Mouse (Mus musculus) ovary, postnatal 36 days (tissue): ENCODE measurements around the gene 9630041A04Rik.
A peak's percentile ranks its signal among the peaks of the same experiment; 100 is the strongest.

Source experiments
- DNase-seq: peaks from one replicate; pipeline ENCODE4 v3.0.0; 2022; ENCODE audit warnings: low spot score, mixed read lengths

The 9630041A04Rik gene

DNA sequence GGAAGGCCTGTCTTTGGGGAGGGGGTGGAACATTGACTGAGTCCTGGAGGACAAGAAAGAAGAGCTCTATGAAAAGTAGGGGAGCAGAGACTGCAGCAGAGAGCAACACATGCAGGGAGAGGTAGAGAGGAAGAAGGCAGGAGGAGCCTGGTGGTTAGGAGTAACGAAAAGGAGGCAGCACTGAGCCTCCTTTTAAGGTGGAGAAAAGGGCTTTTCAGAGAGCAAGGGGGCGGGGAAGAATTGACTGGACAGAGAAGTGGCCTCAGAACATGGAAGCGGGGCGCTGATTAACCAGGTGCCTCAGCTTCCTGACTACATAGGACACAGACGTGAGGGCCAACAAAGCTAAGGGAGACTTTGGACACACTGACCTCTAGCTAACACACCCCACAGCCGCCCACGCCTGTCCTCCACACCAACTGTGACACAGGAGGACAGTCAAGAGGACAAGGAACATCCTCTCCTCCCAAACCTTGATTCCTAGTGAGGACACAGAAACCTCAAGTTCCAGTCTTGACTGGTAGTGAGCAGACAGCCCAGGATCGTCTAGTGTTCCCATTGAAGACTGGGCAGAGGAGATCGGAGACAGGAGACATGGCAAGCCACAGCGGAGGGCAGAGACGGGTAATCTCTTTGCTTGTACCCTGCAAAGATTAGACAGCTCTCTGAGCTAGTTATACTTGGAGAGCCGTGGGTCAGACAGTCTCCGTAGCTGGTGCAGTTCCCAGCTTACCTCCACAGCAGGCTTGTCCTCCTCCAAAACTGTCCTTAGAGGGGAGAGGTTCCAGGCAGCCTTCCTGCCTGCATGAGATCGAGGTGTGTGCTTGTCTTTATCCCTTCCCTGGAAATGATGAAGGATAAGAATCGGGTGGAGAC is at the start of gene 9630041A04Rik:
Gene 9630041A04Rik, plus strand, starts transcription at position 246 of the 876 bp plus-strand sequence.
- no peak for DNase-seq

DNA sequence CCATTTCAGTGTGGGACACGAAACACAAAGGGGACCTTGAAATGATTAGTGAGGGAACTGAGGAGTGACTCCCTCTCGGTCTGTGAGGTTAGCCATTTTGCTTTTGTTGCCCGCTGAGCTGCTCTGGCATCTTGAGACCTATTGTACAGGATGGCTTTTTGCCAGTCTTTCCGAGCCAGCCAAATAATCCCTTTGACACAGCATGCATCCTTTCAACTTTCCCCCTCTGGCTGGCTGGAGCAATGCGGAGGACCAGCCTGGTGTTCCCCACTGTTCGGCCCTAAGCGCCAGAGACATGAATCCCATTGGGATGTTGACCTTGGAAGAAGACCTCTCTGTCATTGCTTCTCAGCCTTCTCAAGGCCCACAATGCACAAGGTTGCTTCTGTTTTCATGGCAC is 37.7 kb upstream of the 9630041A04Rik start:
- DNase-seq, result peak; percentile 7

GRCm38 (mm10) chr9:101825626-101826025 is 36.0 kb upstream of the 9630041A04Rik start:
- no peak for DNase-seq

- DNase-seq, result no peak
These were observed 28.0 kb upstream of the 9630041A04Rik start for GRCm38 (mm10) chr9:101833619-101834018.

DNA sequence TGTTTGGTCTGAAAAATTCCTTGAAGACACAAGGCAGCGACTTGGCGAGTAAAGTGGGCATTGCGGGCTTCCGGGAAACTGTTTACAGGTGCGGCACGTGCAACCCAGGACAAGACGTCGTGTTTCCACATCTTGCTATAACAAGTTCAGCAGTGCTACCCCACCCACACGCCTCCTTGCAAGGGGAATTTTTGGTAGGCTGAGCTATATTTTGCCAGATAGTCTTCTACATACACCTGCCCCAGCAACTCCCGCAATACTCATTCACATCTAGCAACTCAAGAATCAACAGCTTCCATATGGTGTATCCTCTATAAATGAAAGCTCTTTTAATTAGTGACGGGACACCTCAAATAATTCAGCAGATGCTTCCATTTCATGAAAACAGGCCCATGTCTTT is 20.5 kb upstream of the 9630041A04Rik start:
- DNase-seq, result no peak

- DNase-seq, result no peak
These were observed 17.7 kb upstream of the 9630041A04Rik start for GRCm38 (mm10) chr9:101843893-101844292.

DNA sequence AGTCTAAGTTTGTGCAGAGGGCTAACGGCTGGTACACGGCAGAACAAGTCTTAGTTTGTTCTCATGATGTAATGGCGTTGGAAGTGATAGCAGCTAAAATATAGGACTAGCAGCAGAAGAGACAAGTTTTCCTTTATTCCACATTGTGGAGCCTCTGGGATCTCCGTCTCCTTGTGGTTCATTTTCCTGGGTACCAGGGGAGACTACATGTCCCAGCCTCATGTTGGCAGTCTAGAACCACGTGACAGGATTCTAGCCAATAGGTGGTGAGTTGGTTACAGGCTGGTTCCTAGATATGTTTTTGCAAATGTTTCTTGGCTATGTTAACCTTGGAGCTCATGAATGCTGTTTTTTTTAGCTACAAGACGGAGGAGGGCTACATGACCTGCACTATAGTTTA is 15.9 kb upstream of the 9630041A04Rik start:
- DNase-seq, result no peak

- peak; percentile 49 for DNase-seq
These were observed 932 bp downstream of the 9630041A04Rik start for GRCm38 (mm10) chr9:101862481-101863065.

GRCm38 (mm10) chr9:101863130-101863529 is 1.5 kb downstream of the 9630041A04Rik start:
- no peak for DNase-seq

DNA sequence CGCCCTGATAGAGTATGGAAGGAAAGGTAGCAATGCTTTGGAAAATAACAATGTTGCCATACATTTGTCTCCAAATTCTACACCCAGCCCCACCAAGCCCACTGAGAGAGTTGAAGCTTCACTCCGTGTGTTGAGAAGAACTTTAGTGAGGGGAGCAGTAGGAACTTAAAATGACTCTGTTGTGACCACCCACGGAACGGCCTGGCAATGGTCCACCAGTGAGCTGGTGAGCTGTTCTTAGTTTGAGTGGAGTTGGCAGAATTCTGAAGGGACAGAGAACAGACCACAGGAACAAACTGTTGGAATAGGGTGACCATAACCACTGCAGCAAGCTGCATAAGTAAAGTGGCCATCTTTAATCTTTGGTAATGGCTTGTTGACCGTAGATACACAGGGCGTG is 7.0 kb downstream of the 9630041A04Rik start:
- DNase-seq, result no peak

DNA sequence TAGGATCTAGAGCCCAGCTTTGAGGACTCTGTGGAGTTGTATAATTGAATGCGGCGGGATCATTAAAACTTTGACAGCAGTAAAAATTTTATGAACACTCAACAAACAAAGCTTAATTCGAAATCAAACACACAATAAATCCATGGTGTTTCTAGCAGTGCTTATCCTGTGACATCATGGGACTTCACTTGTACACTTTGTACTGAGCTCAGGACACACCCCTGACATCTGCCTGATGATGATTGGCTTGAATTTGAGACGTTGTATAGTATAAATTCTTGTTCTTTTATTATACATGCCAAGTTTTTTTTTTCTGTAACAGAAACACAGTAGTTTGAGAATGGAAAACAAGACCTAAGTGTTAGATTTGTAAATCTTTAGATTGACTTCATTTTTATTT is 8.4 kb downstream of the 9630041A04Rik start:
- no peak for DNase-seq

DNA sequence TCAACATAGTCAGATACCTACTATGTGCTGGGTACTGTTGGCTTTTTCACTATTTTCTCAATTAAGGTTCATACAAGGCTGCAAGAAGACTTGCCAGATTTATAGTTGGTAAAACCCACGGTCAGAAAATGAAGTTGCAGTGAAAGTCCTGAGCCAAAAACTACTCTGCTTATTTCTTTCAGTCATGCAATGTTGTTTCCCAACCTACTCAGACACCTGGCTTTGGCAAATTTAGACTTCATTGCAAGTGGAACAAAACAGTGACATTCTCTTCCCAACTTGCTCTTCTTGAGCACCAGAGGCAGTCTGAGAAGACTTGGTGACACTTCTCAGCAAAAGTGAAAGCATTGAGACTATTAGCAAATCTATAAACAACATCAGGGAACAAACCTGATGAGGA is 13.7 kb downstream of the 9630041A04Rik start:
- DNase-seq, result no peak

- DNase-seq, result no peak
These were observed 15.7 kb downstream of the 9630041A04Rik start for GRCm38 (mm10) chr9:101877109-101877987.

DNA sequence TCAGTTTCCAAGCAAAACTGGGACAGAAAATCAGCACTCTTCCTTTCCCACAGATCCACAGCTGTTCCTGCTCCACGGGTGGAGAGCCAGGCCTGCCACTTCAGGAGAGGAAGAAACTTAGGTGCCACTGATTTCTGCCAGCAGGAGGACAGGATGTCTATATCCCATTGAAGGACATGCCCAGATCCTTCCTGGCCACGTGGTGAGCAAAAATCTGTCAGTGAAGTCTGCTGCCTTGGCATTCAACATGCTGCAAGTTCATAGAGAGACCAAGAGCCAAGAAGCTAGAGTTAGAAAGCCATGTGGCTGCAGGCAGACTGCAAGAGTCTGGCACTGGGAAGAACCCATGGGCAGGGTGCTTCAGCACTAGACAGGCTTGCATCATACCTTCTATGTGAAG is 21.7 kb downstream of the 9630041A04Rik start:
- DNase-seq, result no peak

GRCm38 (mm10) chr9:101897851-101898250 is 36.2 kb downstream of the 9630041A04Rik start:
- no peak for DNase-seq

GRCm38 (mm10) chr9:101903406-101903805 is 41.8 kb downstream of the 9630041A04Rik start:
- no peak for DNase-seq

- no peak for DNase-seq
These were observed 46.2 kb downstream of the 9630041A04Rik start for GRCm38 (mm10) chr9:101907747-101908255.

GRCm38 (mm10) chr9:101908849-101909248 is 47.2 kb downstream of the 9630041A04Rik start:
- DNase-seq, result no peak

GRCm38 (mm10) chr9:101909491-101909890 is 47.9 kb downstream of the 9630041A04Rik start:
- no peak for DNase-seq

- no peak for DNase-seq
These were observed 49.7 kb downstream of the 9630041A04Rik start for GRCm38 (mm10) chr9:101911176-101911866.

DNA sequence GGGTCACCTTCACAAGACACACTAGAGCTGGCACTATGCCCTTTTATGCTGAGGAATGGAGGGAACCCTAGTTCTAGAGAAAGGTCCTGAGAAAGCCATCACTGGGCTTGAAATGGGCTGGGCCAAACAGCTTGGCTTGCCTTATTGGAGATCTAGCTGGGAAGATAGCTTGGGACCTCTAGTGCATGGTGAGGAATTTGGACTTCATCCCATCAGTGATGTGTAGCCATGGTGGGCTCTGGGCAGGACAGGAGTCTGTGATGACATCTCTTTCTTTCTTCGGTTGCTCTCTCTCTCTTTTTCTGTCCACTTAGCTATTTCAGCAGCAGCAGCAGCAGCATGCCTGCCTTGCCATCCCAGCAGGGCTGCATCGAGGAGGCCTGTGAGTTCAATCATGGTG is 53.4 kb downstream of the 9630041A04Rik start:
- no peak for DNase-seq

DNA sequence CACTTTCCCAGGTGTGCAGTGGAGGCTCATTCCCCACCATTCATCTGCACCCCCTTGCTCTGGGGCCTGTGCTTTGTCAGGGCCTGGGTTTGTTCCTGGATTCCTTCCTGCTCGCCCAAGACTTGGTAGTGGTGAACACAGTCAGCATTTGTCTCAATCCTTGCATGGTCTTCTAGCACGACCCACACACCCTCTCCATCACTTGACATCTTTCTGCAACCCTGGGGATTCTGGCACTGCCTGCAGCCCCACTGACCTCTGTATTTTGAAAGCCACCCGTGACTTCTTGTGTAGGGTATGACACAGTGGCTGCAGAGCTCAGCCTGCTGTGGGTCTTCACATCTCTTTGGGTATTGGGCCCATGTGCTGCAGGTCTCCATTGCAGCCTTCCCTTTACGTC is 57.1 kb downstream of the 9630041A04Rik start:
- no peak for DNase-seq
